Mouse (Mus musculus) heart, embryonic 16.5 days (tissue): Measurements from ENCODE around the gene Plek. TPM values are rescaled to one million over a fixed set of nuclear protein-coding genes. Genes with fewer than 3 reads are reported as not detected.
"Not testable (repeated sequence)": the region's sequence is repeated elsewhere in the genome, so short reads cannot be mapped to it uniquely, and the experiment has no call there.

ENCODE experiments used
- ATAC-seq: fragments of 200-750 bp; cut with Nextera tagmentation; replicated peaks from 2 replicates; pipeline ENCODE4 v1.8.0; 2017; ENCODE audit warnings: moderate number of reproducible peaks; ENCODE audit not compliant: insufficient read depth, low FRiP score; ENCODE audit errors: extremely low read depth
- H3K27ac ChIP-seq: fragments of 300-500 bp; sonication (generic); 2 replicates; pipeline ENCODE4 v1.5.1; 2014; ENCODE audit warnings: mild to moderate bottlenecking, low read length, control low read depth, moderate library complexity
- H3K27me3 ChIP-seq: fragments of 300-500 bp; sonication (generic); 2 replicates; pipeline ENCODE4 v1.6.1; 2014; ENCODE audit warnings: low read length, mixed read lengths; ENCODE audit not compliant: control insufficient read depth, insufficient read depth
- H3K36me3 ChIP-seq: fragments of 300-500 bp; sonication (generic); 2 replicates; pipeline ENCODE4 v1.6.1; 2014; ENCODE audit not compliant: control insufficient read depth, insufficient read depth
- H3K4me1 ChIP-seq: fragments of 300-500 bp; sonication (generic); 2 replicates; pipeline ENCODE4 v1.6.1; 2014; ENCODE audit warnings: low read length, mixed read lengths; ENCODE audit not compliant: control insufficient read depth, insufficient read depth
- H3K4me2 ChIP-seq: fragments of 300-500 bp; sonication (generic); 2 replicates; pipeline ENCODE4 v1.6.1; 2014; ENCODE audit warnings: low read depth, mild to moderate bottlenecking, control low read depth, low read length
- H3K4me3 ChIP-seq: fragments of 300-500 bp; sonication (generic); 2 replicates; pipeline ENCODE4 v1.5.1; 2014; ENCODE audit warnings: mild to moderate bottlenecking, control low read depth, low read length
- H3K9ac ChIP-seq: fragments of 300-500 bp; sonication (generic); 2 replicates; pipeline ENCODE4 v1.6.1; 2014; ENCODE audit warnings: low read length, control low read depth
- H3K9me3 ChIP-seq: fragments of 300-500 bp; sonication (generic); replicated peaks from 2 replicates; pipeline ENCODE4 v1.6.1; 2016; ENCODE audit warnings: low read length; ENCODE audit not compliant: control insufficient read depth
- WGBS: fragments of 180-500 bp; shearing (Covaris S2); extraction: QIAGEN DNeasy Blood & Tissue Kit; methylation state at CpG from one replicate; pipeline ENCODE4 v1.1.7; 2014; 5-methylcytosine and 5-hydroxymethylcytosine counted together
- polyA plus RNA-seq: library from polyadenylated mRNA; unstranded; fragments of >200 nt; fragmentation: Nextera tagmentation; extraction: Ambion mirVana; gene quantifications from 2 replicates; pipeline ENCODE4 v1.2.1, GENCODE M21; 2015

The Plek gene
- polyA plus RNA-seq, 1 experiment from 2014 or later, result 3.0 TPM

DNA sequence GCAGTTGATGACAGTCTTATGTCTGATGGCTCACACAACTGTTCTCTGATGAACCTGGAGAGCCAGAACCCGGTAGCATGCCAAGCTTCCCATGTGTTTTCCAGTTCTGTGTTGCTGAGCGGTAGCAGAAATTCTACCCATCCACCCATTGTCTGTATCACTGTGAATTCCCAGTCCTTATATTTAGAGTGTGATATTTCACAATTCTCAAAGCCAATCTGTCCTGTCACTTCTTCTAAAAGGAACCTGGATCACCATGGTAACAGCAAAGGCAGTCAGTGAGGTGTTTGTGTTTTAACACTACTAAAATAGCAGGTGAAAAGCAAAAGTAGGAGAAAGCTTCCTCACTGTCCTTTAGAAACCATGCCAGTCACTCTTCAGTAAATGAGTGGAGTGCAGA, 6.4 kb downstream of the Plek start:
- H3K27ac ChIP-seq, result no peak overlapping the region

DNA sequence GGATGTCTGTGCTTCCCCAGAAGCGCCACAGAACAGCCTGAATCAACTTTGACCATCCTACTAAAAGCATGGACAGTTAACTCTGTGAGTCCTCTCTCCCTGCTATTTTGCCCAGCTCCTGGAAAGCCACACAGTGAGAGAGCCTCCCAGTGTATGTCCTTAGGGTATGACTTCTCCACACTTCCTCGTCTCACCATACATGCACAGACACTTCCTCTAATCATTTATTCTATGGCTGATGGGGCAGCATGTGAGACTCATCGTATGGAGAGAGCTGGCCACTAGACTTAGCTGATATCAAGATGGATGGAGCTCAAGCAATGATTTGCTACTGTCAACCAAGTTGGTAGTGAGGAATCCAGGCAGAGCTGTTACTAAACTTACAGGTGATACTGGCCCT, 28.2 kb downstream of the Plek start:
- H3K27me3 ChIP-seq, result no peaks in the 10 kb centered on the region
- no peak for ATAC-seq
- peaks cover under 1% of the 10 kb centered on the region; the same call in 1 of the 2 replicates for H3K9me3 ChIP-seq
- no peaks in the 10 kb centered on the region for H3K36me3 ChIP-seq
- no peak overlapping the region for H3K4me2 ChIP-seq
- H3K27ac ChIP-seq, result no peak overlapping the region
- no peak overlapping the region for H3K9ac ChIP-seq
- WGBS, result 78% methylated on average over 3 of the region's 3 CpGs
- no peak overlapping the region for H3K4me3 ChIP-seq
- H3K4me1 ChIP-seq, result no peaks in the 10 kb centered on the region

More for the DNA sequence above, 6.4 kb downstream of the Plek start:
- no peaks in the 10 kb centered on the region for H3K9me3 ChIP-seq
- no peak overlapping the region for H3K4me2 ChIP-seq
- no peak for ATAC-seq
- no peaks in the 10 kb centered on the region for H3K36me3 ChIP-seq
- H3K4me1 ChIP-seq, result no peaks in the 10 kb centered on the region
- no peak overlapping the region for H3K4me3 ChIP-seq
- WGBS, result 78% methylated on average over 2 of the region's 2 CpGs
- no peaks in the 10 kb centered on the region for H3K27me3 ChIP-seq
- no peak overlapping the region for H3K9ac ChIP-seq

GRCm38 (mm10) chr11:17023206-17023605, 29.0 kb downstream of the Plek start:
- H3K4me3 ChIP-seq, result no peak overlapping the region
- H3K36me3 ChIP-seq, result no peaks in the 10 kb centered on the region
- no peak for ATAC-seq
- no peak overlapping the region for H3K9ac ChIP-seq
- no peak overlapping the region for H3K4me2 ChIP-seq
- 72% methylated on average over 6 of the region's 6 CpGs for WGBS
- no peaks in the 10 kb centered on the region for H3K4me1 ChIP-seq
- no peak overlapping the region for H3K27ac ChIP-seq
- H3K9me3 ChIP-seq, result peaks cover 8% of the 10 kb centered on the region
- no peaks in the 10 kb centered on the region for H3K27me3 ChIP-seq

- H3K27me3 ChIP-seq, result no peaks in the 10 kb centered on the region
- H3K36me3 ChIP-seq, result no peaks in the 10 kb centered on the region
- H3K4me1 ChIP-seq, result no peaks in the 10 kb centered on the region
- no peak for ATAC-seq
- peaks cover 12% of the 10 kb centered on the region for H3K9me3 ChIP-seq
- WGBS, result 83% methylated on average over 7 of the region's 7 CpGs
- H3K4me2 ChIP-seq, result no peak overlapping the region
- H3K9ac ChIP-seq, result no peak overlapping the region
- H3K4me3 ChIP-seq, result no peak overlapping the region
- no peak overlapping the region for H3K27ac ChIP-seq
Measured at GRCm38 (mm10) chr11:17019328-17019727, 32.9 kb downstream of the Plek start.

DNA sequence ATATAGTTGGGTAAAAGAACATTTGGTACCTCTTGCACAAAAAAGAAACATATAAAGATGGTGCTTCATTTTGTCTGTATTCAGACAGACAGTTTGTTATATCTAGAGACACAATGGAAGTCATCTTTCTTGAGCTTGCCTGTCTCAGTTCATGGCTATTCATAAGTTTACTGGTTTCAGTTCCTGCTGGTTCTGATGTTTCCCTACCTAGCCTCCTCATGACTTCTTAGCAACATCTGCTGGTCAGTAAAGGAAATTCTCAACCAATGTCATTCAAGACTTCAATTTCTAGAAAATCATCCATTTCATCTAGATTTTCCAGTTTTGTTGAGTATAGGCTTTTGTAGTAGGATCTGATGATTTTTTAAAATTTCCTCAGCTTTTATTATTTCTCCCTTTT, 39.2 kb downstream of the Plek start:
- Histone ChIP-seq H3K9me3 (peaks cover 3% of the 10 kb centered on the region), H3K4me3 (no peak overlapping the region), H3K4me2 (no peak overlapping the region), H3K9ac (no peak overlapping the region), H3K4me1 (no peaks in the 10 kb centered on the region), H3K27me3 (no peaks in the 10 kb centered on the region), H3K27ac (no peak overlapping the region), H3K36me3 (no peaks in the 10 kb centered on the region)
- no peak for ATAC-seq

DNA sequence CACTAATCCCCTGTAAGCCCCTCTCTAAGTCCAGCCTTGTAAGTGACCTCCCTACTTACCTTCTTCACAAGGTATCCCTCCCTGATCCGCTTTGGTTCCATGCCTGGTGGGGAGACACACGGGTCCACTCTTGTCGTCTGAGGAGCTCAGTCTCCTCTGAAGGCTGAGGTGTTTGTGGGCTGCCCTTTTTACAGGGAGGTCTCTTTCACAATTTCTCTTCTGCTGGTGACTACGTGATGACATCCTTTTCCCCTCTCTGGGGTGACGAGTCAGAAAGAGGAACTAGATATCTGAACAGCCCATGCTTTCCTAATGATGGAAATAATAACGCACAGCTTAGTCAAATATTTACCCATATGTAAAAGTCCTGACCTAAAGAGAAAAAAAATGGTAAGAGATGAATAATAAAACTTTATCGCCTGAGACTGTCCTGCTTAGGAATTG, 43.7 kb downstream of the Plek start:
- Histone ChIP-seq H3K36me3 (no peaks in the 10 kb centered on the region), H3K27ac (no peak overlapping the region), H3K27me3 (no peaks in the 10 kb centered on the region), H3K9me3 (no peaks in the 10 kb centered on the region), H3K4me2 (no peak overlapping the region), H3K4me1 (no peaks in the 10 kb centered on the region), H3K9ac (no peak overlapping the region), H3K4me3 (peak overlapping the region; percentile 5; the same call in 1 of the 2 replicates)
- WGBS, result 47% methylated on average over 7 of the region's 7 CpGs
- no peak for ATAC-seq

DNA sequence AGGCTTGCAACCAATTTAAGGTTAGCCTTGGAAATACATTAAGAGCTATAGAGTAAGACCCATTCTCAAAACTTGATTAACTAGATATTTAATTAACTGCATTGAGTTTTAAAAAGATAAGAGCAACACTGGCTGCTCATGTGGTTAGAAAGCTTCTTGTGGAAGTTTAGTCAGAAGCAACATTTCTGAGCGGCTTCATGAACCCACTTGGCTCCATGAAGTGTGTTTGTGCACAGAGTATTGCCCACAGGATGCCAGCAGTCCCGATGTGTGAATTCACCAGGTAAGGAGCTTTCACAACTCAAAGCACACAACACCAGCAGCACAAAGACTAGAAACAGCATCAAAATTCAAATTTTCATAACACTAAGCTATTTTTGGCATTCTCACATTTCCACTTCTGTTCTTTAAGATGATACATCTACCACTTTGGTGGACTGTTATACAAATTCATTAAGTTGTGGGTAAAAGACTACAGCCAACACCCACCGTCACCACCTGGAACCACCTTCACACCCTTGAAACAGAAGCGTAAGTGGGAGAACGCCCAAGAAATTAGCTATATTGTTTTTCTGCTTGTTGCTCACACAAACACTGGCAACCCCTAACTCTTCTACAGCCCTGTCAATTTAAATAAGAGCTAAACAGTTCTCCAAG, 44.5 kb downstream of the Plek start:
- H3K36me3 ChIP-seq, result no peaks in the 10 kb centered on the region
- 84% methylated on average over 5 of the region's 5 CpGs for WGBS
- H3K9ac ChIP-seq, result no peak overlapping the region
- no peaks in the 10 kb centered on the region for H3K9me3 ChIP-seq
- H3K4me3 ChIP-seq, result no peak overlapping the region
- no peak overlapping the region for H3K27ac ChIP-seq
- no peak for ATAC-seq
- no peak overlapping the region for H3K4me2 ChIP-seq
- H3K27me3 ChIP-seq, result no peaks in the 10 kb centered on the region
- no peaks in the 10 kb centered on the region for H3K4me1 ChIP-seq

DNA sequence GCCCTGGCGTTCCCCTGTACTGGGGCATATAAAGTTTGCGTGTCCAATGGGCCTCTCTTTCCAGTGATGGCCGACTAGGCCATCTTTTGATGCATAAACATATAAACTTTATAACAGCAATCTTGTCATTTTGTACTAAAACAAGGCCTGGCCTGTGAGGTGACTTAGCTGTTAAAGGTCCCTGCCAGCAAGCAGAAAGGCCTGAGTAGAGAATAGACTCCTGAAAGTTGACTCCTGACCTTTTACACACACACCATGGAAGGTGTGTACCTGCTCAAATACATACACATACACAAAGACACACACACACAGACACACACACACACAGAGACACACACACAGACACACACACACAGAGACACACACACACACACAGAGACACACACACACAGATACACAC, 45.7 kb downstream of the Plek start:
- WGBS, result 68% methylated on average over 2 of the region's 3 CpGs
- H3K27ac ChIP-seq, H3K36me3 ChIP-seq, ATAC-seq, H3K4me2 ChIP-seq, H3K4me1 ChIP-seq, H3K9me3 ChIP-seq, H3K27me3 ChIP-seq, H3K4me3 ChIP-seq, H3K9ac ChIP-seq: not testable (repeated sequence)

DNA sequence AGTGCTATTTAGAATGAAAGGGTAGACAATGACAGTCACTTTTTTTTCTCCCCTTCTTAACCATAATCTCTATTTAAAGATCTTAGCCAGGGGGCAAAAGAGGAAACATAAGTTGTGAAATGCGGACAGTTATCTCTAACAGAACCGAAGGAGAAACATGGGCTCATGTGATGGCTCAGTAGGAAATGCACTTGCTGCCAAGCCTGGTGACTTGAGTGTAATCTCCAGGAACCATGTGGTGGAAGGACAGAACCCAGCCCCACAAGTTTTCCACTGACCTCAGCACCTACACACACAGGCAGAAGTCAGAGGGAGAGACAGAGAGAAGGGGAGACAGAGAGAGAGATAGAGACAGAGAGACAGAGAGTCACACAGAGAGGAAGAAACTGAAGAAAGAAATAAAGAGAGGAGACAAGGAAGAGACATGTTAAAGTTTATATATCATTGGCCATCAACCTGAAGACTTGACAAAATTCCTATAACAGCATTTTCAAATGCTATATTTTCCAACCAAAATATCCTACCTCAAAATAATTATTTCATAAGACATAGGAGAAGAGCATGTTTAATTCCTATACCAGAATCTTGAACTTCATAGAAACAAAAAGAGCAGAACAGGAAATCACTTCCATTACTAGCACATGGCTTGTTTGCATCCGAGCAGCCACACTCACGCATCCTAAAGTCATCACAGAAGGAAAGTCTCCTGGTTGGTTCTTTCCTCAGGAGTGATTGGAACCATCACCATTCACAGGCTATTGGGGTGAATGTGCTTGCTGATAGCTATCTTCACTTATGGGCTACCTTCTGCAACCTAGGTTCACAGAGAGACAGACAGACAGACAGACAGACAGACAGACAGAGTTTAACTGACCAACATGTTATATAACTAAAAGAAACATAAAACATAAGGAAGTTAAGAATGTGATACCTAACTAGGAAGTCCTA, 47.0 kb downstream of the Plek start:
- WGBS, result 61% methylated on average over 4 of the region's 4 CpGs

More for the DNA sequence above, 47.0 kb downstream of the Plek start:
- Histone ChIP-seq H3K27ac (no peak overlapping the region), H3K9me3 (no peaks in the 10 kb centered on the region), H3K4me3 (no peak overlapping the region), H3K27me3 (no peaks in the 10 kb centered on the region), H3K36me3 (no peaks in the 10 kb centered on the region), H3K4me1 (no peaks in the 10 kb centered on the region), H3K4me2 (no peak overlapping the region), H3K9ac (no peak overlapping the region)
- ATAC-seq, result no peak; the same call in 1 of the 2 replicates
